Mouse (Mus musculus): ENCODE measurements at regions not wholly inside any gene's neighbourhood (a gene's known extent, or its start where the extent isn't known, plus 50 kb on each side); places are given as distances from the start of the nearest gene placed in this dataset.
A peak's percentile ranks its signal among the peaks of the same experiment; 100 is the strongest.

- peak; percentile 8 for DNase-seq
These were observed 191.9 kb upstream of the C9orf72 start for GRCm38 (mm10) chr4:35417866-35418265.

- DNase-seq = no peak
These were observed 187.5 kb upstream of the C9orf72 start for GRCm38 (mm10) chr4:35413488-35413887.

- DNase-seq = no peak
These were observed 179.5 kb upstream of the C9orf72 start for GRCm38 (mm10) chr4:35405301-35406006.

- DNase-seq = no peak
These were observed 178.1 kb upstream of the C9orf72 start for GRCm38 (mm10) chr4:35404068-35404467.

- DNase-seq = no peak
These were observed 177.6 kb upstream of the C9orf72 start for GRCm38 (mm10) chr4:35403594-35403993.

GRCm38 (mm10) chr4:35402376-35403133 lies 176.6 kb upstream of the C9orf72 start:
- DNase-seq = peak; percentile 20

GRCm38 (mm10) chr4:35401783-35402182 lies 175.8 kb upstream of the C9orf72 start:
- DNase-seq = no peak

- DNase-seq = no peak
These were observed 174.5 kb upstream of the C9orf72 start for GRCm38 (mm10) chr4:35400511-35400910.

- DNase-seq = no peak
These were observed 169.6 kb upstream of the C9orf72 start for GRCm38 (mm10) chr4:35395583-35395877.

- DNase-seq = no peak
These were observed 169.0 kb upstream of the C9orf72 start for GRCm38 (mm10) chr4:35394821-35395582.

GRCm38 (mm10) chr4:35375791-35376190 lies 149.8 kb upstream of the C9orf72 start:
- no peak for DNase-seq

GRCm38 (mm10) chr4:35373213-35373860 lies 147.4 kb upstream of the C9orf72 start:
- no peak for DNase-seq

- DNase-seq = peak; percentile 31
These were observed 146.7 kb upstream of the C9orf72 start for GRCm38 (mm10) chr4:35372528-35373212.

GRCm38 (mm10) chr4:35364161-35364560 lies 138.2 kb upstream of the C9orf72 start:
- no peak for DNase-seq

GRCm38 (mm10) chr4:35362176-35362575 lies 136.2 kb upstream of the C9orf72 start:
- no peak for DNase-seq

- DNase-seq = no peak
These were observed 133.4 kb upstream of the C9orf72 start for GRCm38 (mm10) chr4:35359376-35359775.

GRCm38 (mm10) chr4:35356904-35357563 lies 131.1 kb upstream of the C9orf72 start:
- no peak for DNase-seq

GRCm38 (mm10) chr4:35356051-35356450 lies 130.1 kb upstream of the C9orf72 start:
- DNase-seq = no peak

- no peak for DNase-seq
These were observed 128.1 kb upstream of the C9orf72 start for GRCm38 (mm10) chr4:35354046-35354445.

- DNase-seq = no peak
These were observed 126.6 kb upstream of the C9orf72 start for GRCm38 (mm10) chr4:35352606-35353005.

- DNase-seq = no peak
These were observed 124.5 kb upstream of the C9orf72 start for GRCm38 (mm10) chr4:35350465-35350864.

- DNase-seq = no peak
These were observed 121.6 kb upstream of the C9orf72 start for GRCm38 (mm10) chr4:35347609-35348008.
